Mouse (Mus musculus) forebrain, embryonic 16.5 days (tissue): Measurements from ENCODE around the gene Fam83c. TPM values are rescaled to one million over a fixed set of nuclear protein-coding genes. Genes with fewer than 3 reads are reported as not detected.

ENCODE experiments used
- ATAC-seq: fragments of 200-750 bp; cut with Nextera tagmentation; 2 replicates; pipeline ENCODE4 v1.8.0; 2017; ENCODE audit warnings: mild to moderate bottlenecking, moderate library complexity
- H3K27ac ChIP-seq: fragments of 300-500 bp; sonication (generic); 2 replicates; pipeline ENCODE4 v1.5.1; 2014; ENCODE audit warnings: low read length, control low read depth
- H3K27me3 ChIP-seq: fragments of 300-500 bp; sonication (generic); replicated peaks from 2 replicates; pipeline ENCODE4 v1.6.1; 2014; ENCODE audit warnings: low read length; ENCODE audit not compliant: control insufficient read depth, insufficient read depth
- H3K36me3 ChIP-seq: fragments of 300-500 bp; sonication (generic); 2 replicates; pipeline ENCODE4 v1.6.1; 2014; ENCODE audit not compliant: control insufficient read depth, insufficient read depth
- H3K4me1 ChIP-seq: fragments of 300-500 bp; sonication (generic); replicated peaks from 2 replicates; pipeline ENCODE4 v1.6.1; 2014; ENCODE audit warnings: low read length; ENCODE audit not compliant: control insufficient read depth, insufficient read depth
- H3K4me2 ChIP-seq: fragments of 300-500 bp; sonication (generic); 2 replicates; pipeline ENCODE4 v1.6.1; 2014; ENCODE audit warnings: mild to moderate bottlenecking, low read length, control low read depth
- H3K4me3 ChIP-seq: fragments of 300-500 bp; sonication (generic); replicated peaks from 2 replicates; pipeline ENCODE4 v1.5.1; 2014; ENCODE audit warnings: mild to moderate bottlenecking, low read length, control low read depth
- H3K9ac ChIP-seq: fragments of 300-500 bp; sonication (generic); replicated peaks from 2 replicates; pipeline ENCODE4 v1.6.1; 2014; ENCODE audit warnings: low read depth, low read length, control low read depth
- H3K9me3 ChIP-seq: fragments of 300-500 bp; sonication (generic); 2 replicates; pipeline ENCODE4 v1.6.1; 2016; ENCODE audit warnings: low read length; ENCODE audit not compliant: control insufficient read depth
- WGBS: fragments of 180-500 bp; shearing (Covaris S2); extraction: QIAGEN DNeasy Blood & Tissue Kit; methylation state at CpG from one replicate; pipeline ENCODE4 v1.1.7; 2014; 5-methylcytosine and 5-hydroxymethylcytosine counted together
- polyA plus RNA-seq: library from polyadenylated mRNA; unstranded; fragments of >200 nt; fragmentation: Nextera tagmentation; extraction: Ambion mirVana; gene quantifications from 2 replicates; pipeline ENCODE4 v1.2.1, GENCODE M21; 2015

Gene Fam83c
- 0.42 and 0.70 TPM in 2 replicates for polyA plus RNA-seq

DNA sequence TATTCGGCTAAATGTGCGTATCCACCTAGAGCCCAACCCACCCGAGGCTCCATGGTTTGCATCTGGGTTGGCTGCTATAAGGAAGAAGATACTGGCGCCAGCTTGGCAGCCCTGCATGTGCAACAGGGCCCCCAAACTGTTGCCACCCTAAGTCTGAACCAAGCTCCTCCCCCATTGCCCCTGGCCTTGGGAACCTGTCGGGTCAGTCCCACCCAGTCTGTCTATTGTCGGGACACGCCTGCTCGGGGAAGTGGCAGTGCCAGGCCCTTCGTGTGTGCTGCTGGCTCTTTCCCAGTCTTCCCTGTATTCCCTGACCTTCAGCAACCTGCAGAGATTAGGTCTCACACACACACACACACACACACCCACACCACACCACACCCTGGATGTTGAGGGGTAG, at the start of gene Fam83c:
TSS of gene Fam83c (minus strand) at position 123 of the 400 bp plus-strand sequence.
- 67% methylated on average over 9 of the region's 9 CpGs for WGBS
- no peak for ATAC-seq
- no peak within 1 kb of the TSS for H3K9ac ChIP-seq

GRCm38 (mm10) chr2:155882087-155882486, 47.4 kb upstream of the Fam83c start:
- Histone ChIP-seq H3K4me2 (no peak overlapping the region), H3K4me1 (no peaks in the 10 kb centered on the region), H3K9me3 (no peaks in the 10 kb centered on the region), H3K27ac (no peak overlapping the region), H3K9ac (no peak overlapping the region), H3K4me3 (no peak overlapping the region), H3K36me3 (peaks cover 6% of the 10 kb centered on the region), H3K27me3 (no peaks in the 10 kb centered on the region)
- WGBS: 85% methylated on average over 3 of the region's 3 CpGs
- ATAC-seq: no peak

More for the DNA sequence above, at the start of gene Fam83c:
- H3K27me3 ChIP-seq: no peaks in the 10 kb centered on the region
- no peak within 1 kb of the TSS for H3K4me3 ChIP-seq
- no peaks in the 10 kb centered on the region for H3K36me3 ChIP-seq
- H3K9me3 ChIP-seq: no peaks in the 10 kb centered on the region
- H3K4me1 ChIP-seq: no peaks in the 10 kb centered on the region
- H3K27ac ChIP-seq: no peak within 1 kb of the TSS
- no peak within 1 kb of the TSS for H3K4me2 ChIP-seq

DNA sequence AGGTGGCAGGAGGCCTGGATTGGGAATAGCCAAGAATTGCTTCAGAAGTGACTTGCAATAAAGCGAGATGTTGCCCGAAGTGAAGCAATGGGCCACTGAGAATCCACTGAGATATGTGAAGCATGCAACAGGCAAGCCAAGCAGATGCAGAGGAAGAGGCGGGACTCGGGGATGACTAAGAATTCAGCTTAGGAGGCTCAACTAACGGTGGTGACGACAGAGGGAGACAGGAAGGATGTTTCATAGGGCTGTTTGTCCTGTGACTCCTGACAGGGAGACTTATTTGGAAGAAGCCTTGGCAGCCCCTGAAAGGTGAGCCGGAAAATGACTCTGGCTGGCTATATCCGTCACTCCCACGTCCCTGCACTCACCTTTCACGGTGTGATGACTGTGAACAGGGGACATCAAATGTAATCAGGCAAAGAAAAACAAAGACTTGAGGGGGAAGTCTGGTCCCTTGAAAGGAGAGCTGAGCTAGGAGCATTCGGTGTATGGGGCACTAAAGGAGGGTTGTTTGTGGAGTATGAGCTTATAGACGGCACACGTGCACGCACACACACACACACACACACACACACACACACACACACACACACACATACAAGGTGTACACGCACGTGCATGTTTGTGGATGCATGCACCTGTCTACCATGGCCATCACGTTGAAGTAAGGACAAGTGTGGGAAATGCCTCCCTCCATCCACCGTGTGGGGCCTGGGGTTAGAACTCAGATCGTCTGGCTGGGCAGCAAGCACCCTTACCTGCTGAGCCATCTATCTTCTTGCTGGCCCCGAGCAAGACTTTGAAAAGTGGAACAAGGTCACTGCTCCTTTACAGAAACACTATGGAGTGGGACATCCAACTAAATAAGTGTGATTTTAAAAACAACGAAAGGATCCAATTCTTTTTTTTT, 44.6 kb upstream of the Fam83c start:
- no peaks in the 10 kb centered on the region for H3K9me3 ChIP-seq

GRCm38 (mm10) chr2:155873636-155874035, 39.0 kb upstream of the Fam83c start:
- ATAC-seq: no peak
- Histone ChIP-seq H3K4me1 (peaks cover 21% of the 10 kb centered on the region), H3K9ac (no peak overlapping the region), H3K9me3 (no peaks in the 10 kb centered on the region), H3K4me2 (no peak overlapping the region), H3K36me3 (peaks cover 4% of the 10 kb centered on the region), H3K4me3 (no peak overlapping the region), H3K27me3 (no peaks in the 10 kb centered on the region), H3K27ac (peak overlapping the region; percentile 16; the same call in 1 of the 2 replicates)
- WGBS: 70% methylated on average over 6 of the region's 6 CpGs

More for the DNA sequence above, 44.6 kb upstream of the Fam83c start:
- no peak for ATAC-seq
- H3K4me1 ChIP-seq: no peaks in the 10 kb centered on the region
- H3K27ac ChIP-seq: no peak overlapping the region
- H3K9ac ChIP-seq: no peak overlapping the region
- H3K4me3 ChIP-seq: no peak overlapping the region
- 88% methylated on average over 21 of the region's 21 CpGs for WGBS
- H3K4me2 ChIP-seq: no peak overlapping the region
- peaks cover 7% of the 10 kb centered on the region for H3K36me3 ChIP-seq
- no peaks in the 10 kb centered on the region for H3K27me3 ChIP-seq

GRCm38 (mm10) chr2:155872930-155873507, 38.4 kb upstream of the Fam83c start:
- Histone ChIP-seq H3K9ac (no peak overlapping the region), H3K4me3 (no peak overlapping the region), H3K27ac (peak overlapping the region; percentile 60), H3K9me3 (no peaks in the 10 kb centered on the region), H3K27me3 (no peaks in the 10 kb centered on the region), H3K4me1 (peaks cover 21% of the 10 kb centered on the region), H3K4me2 (0 out of 2 replicates have a peak overlapping the region, but pooled peaks have one; percentile 2), H3K36me3 (peaks cover 3% of the 10 kb centered on the region; the same call in 1 of the 2 replicates)
- WGBS: 35% methylated on average over 10 of the region's 10 CpGs
- peak; percentile 72 for ATAC-seq

DNA sequence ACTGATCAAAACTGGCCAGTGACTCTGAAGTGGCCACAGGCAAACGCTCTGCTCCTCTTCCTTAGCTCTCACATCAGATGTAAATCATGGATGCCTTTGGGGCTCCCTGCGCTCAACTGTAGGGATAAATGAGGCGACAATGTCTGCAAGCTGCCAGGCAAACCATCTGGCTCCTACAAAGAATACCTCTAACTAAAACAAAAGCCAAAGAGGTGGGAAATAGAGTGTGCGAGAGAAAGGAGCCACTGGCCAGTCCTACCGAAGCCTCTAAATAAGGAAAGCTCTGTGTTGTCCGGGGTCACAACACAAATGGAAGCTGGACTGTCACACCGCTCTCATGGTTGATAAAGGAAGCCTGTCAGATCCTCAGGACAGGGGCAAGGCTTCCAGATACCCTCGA, 37.8 kb upstream of the Fam83c start:
- peaks cover 21% of the 10 kb centered on the region for H3K4me1 ChIP-seq
- H3K4me2 ChIP-seq: 0 out of 2 replicates have a peak overlapping the region, but pooled peaks have one; percentile 2
- no peaks in the 10 kb centered on the region for H3K27me3 ChIP-seq
- H3K4me3 ChIP-seq: no peak overlapping the region
- peak; percentile 78 for ATAC-seq
- 40% methylated on average over 8 of the region's 8 CpGs for whole genome bisulfite sequencing
- H3K9me3 ChIP-seq: no peaks in the 10 kb centered on the region
- H3K36me3 ChIP-seq: peaks cover 3% of the 10 kb centered on the region; the same call in 1 of the 2 replicates
- H3K27ac ChIP-seq: peak overlapping the region; percentile 60
- no peak overlapping the region for H3K9ac ChIP-seq

- no peak overlapping the region for H3K4me3 ChIP-seq
- WGBS: 84% methylated on average over 5 of the region's 5 CpGs
- H3K9ac ChIP-seq: no peak overlapping the region
- no peaks in the 10 kb centered on the region for H3K36me3 ChIP-seq
- H3K27me3 ChIP-seq: no peaks in the 10 kb centered on the region
- H3K4me2 ChIP-seq: no peak overlapping the region
- H3K4me1 ChIP-seq: peaks cover 21% of the 10 kb centered on the region
- H3K9me3 ChIP-seq: no peaks in the 10 kb centered on the region
- no peak for ATAC-seq
- no peak overlapping the region for H3K27ac ChIP-seq
Observed at GRCm38 (mm10) chr2:155869772-155870171, 35.1 kb upstream of the Fam83c start.

- Histone ChIP-seq H3K9me3 (no peaks in the 10 kb centered on the region), H3K9ac (no peak overlapping the region), H3K4me1 (peaks cover 19% of the 10 kb centered on the region), H3K4me2 (no peak overlapping the region), H3K27ac (no peak overlapping the region), H3K4me3 (no peak overlapping the region), H3K36me3 (no peaks in the 10 kb centered on the region), H3K27me3 (no peaks in the 10 kb centered on the region)
- no peak for ATAC-seq
- WGBS: 98% methylated on average over 8 of the region's 8 CpGs
Observed at GRCm38 (mm10) chr2:155868320-155868719, 33.7 kb upstream of the Fam83c start.

DNA sequence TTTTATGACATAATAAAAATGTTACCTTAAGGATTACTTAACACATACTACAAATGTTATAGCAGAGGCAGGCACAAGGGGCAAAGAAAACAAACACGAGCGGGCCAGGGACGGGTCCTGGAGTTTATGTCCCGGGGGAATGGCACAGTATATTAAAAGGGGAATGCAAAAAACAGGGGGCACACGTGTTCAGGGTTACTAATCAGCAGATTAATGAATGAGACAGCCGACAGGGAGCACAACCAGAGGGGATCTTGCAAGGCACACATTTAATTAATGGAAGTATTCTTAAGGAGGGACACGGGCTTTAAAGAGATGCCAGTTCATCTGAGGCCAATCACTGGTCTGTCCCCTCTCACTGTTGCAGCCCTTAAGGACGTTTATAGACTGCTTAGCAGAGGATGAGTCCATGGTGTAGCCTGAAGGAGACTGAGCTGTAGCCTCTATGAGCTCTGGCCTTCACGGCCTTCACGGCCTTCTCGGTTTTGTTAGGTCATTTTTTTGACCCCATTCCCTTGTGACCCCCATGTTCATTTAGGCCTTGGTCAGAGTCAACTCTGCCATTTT, 28.7 kb upstream of the Fam83c start:
- Histone ChIP-seq H3K4me1 (peaks cover 7% of the 10 kb centered on the region), H3K27ac (peak overlapping the region; percentile 39; the same call in 1 of the 2 replicates), H3K4me3 (peak overlapping the region; percentile 14; the same call in 1 of the 2 replicates), H3K9me3 (no peaks in the 10 kb centered on the region), H3K36me3 (no peaks in the 10 kb centered on the region), H3K27me3 (no peaks in the 10 kb centered on the region), H3K9ac (peak overlapping the region; percentile 22; the same call in 1 of the 2 replicates), H3K4me2 (peak overlapping the region; percentile 43)
- ATAC-seq: peak; percentile 76
- WGBS: 35% methylated on average over 11 of the region's 11 CpGs
